Mouse (Mus musculus) brain, embryonic 14.5 days (tissue): ENCODE results near the gene Crtc3.

ENCODE experiments used
- CTCF ChIP-seq: fragments of 200-500 bp; IDR thresholded peaks from 2 replicates; pipeline ENCODE4 v1.5.1; 2012; ENCODE audit warnings: inconsistent platforms, mild to moderate bottlenecking, moderate library complexity, borderline replicate concordance; ENCODE audit not compliant: insufficient read depth, insufficient read length; ENCODE audit errors: extremely low read depth
- POLR2A ChIP-seq: fragments of 200-500 bp; IDR thresholded peaks from 2 replicates; pipeline ENCODE4 v1.6.1; 2012; ENCODE audit warnings: mild to moderate bottlenecking, inconsistent platforms, borderline replicate concordance; ENCODE audit not compliant: poor library complexity, insufficient read depth, insufficient read length, severe bottlenecking; ENCODE audit errors: extremely low read depth

- TF ChIP-seq CTCF (no peak), POLR2A (no peak)
These were observed 21.5 kb downstream of the Crtc3 start for GRCm38 (mm10) chr7:80667190-80667589.
